Mouse (Mus musculus): Measurements from ENCODE around the gene Rsph1.
"Not testable (repeated sequence)": the region's sequence is repeated elsewhere in the genome, so short reads cannot be mapped to it uniquely, and the experiment has no call there.

Rsph1 gene

GRCm38 (mm10) chr17:31275181-31275580 lies 2.0 kb downstream of the Rsph1 start:
- no peak for DNase-seq (ENCODE audit: low spot score)

- no peak for DNase-seq (ENCODE audit: low spot score)
Observed at GRCm38 (mm10) chr17:31273631-31274030, 3.6 kb downstream of the Rsph1 start.

- no peak for DNase-seq (ENCODE audit: low spot score)
Observed at GRCm38 (mm10) chr17:31272416-31273165, 4.6 kb downstream of the Rsph1 start.

GRCm38 (mm10) chr17:31271136-31271851 lies 5.9 kb downstream of the Rsph1 start:
- no peak for DNase-seq (ENCODE audit: low spot score)

- DNase-seq (ENCODE audit: low spot score), result not testable (repeated sequence)
Observed at GRCm38 (mm10) chr17:31270736-31271135, 6.4 kb downstream of the Rsph1 start.

- DNase-seq (ENCODE audit: low spot score), result no peak
Observed at GRCm38 (mm10) chr17:31270246-31270645, 6.9 kb downstream of the Rsph1 start.

GRCm38 (mm10) chr17:31269761-31270160 lies 7.4 kb downstream of the Rsph1 start:
- DNase-seq (ENCODE audit: low spot score), result no peak

- no peak for DNase-seq (ENCODE audit: low spot score)
Observed at GRCm38 (mm10) chr17:31268016-31268415, 9.2 kb downstream of the Rsph1 start.

- no peak for DNase-seq (ENCODE audit: low spot score)
Observed at GRCm38 (mm10) chr17:31267603-31268002, 9.6 kb downstream of the Rsph1 start.

- DNase-seq (ENCODE audit: low spot score), result no peak
Observed at GRCm38 (mm10) chr17:31267138-31267537, 10.0 kb downstream of the Rsph1 start.

- no peak for DNase-seq (ENCODE audit: low spot score)
Observed at GRCm38 (mm10) chr17:31266321-31266950, 10.7 kb downstream of the Rsph1 start.

- DNase-seq (ENCODE audit: low spot score), result no peak
Observed at GRCm38 (mm10) chr17:31265831-31266230, 11.4 kb downstream of the Rsph1 start.

- no peak for DNase-seq (ENCODE audit: low spot score)
Observed at GRCm38 (mm10) chr17:31265171-31265572, 12.0 kb downstream of the Rsph1 start.

GRCm38 (mm10) chr17:31264372-31264771 lies 12.8 kb downstream of the Rsph1 start:
- DNase-seq (ENCODE audit: low spot score), result no peak

- DNase-seq (ENCODE audit: low spot score), result no peak
Observed at GRCm38 (mm10) chr17:31263770-31264169, 13.4 kb downstream of the Rsph1 start.

GRCm38 (mm10) chr17:31262715-31263114 lies 14.5 kb downstream of the Rsph1 start:
- no peak for DNase-seq (ENCODE audit: low spot score)

- DNase-seq (ENCODE audit: low spot score), result no peak
Observed at GRCm38 (mm10) chr17:31261352-31261751, 15.8 kb downstream of the Rsph1 start.

GRCm38 (mm10) chr17:31260430-31260829 lies 16.8 kb downstream of the Rsph1 start:
- no peak for DNase-seq (ENCODE audit: low spot score)

GRCm38 (mm10) chr17:31259825-31260224 lies 17.4 kb downstream of the Rsph1 start:
- DNase-seq (ENCODE audit: low spot score), result no peak

GRCm38 (mm10) chr17:31259145-31259544 lies 18.0 kb downstream of the Rsph1 start:
- DNase-seq (ENCODE audit: low spot score), result no peak

GRCm38 (mm10) chr17:31258310-31258865 lies 18.8 kb downstream of the Rsph1 start:
- no peak for DNase-seq (ENCODE audit: low spot score)

- no peak for DNase-seq (ENCODE audit: low spot score)
Observed at GRCm38 (mm10) chr17:31257898-31258297, 19.3 kb downstream of the Rsph1 start.

- DNase-seq (ENCODE audit: low spot score), result no peak
Observed at GRCm38 (mm10) chr17:31257149-31257548, 20.0 kb downstream of the Rsph1 start.
